21 mouse cellular contexts compared by ENCODE assay signal in genomic region chr15:90125146-90125545, GRCm38 (mm10).
"Had no signal": no experiment of that assay in that cellular context is flagged by ENCODE, and none has a peak within 500 bp of the region (broad histone marks: within the 10 kb centered on the region; RNA-seq: fewer than 3 reads in every experiment).

No protein-coding gene starts in this region.

- H3K27me3 ChIP-seq: kidney, embryonic 15.5 days; liver, embryonic 13.5 days; midbrain, embryonic 15.5 days; neural tube, embryonic 12.5 days; neural tube, embryonic 15.5 days had no signal

- H3K4me3 ChIP-seq: kidney, embryonic 15.5 days; left cerebral cortex, adult 2 months; liver, embryonic 13.5 days; midbrain, embryonic 15.5 days; neural tube, embryonic 12.5 days; neural tube, embryonic 15.5 days had no signal

- DNase-seq: kidney, adult 11 months; kidney, adult 8-10 months; kidney, postnatal 10 days; kidney, postnatal 36 days; layer of hippocampus, postnatal 36 days; liver, embryonic 13.5 days; lung, adult 2 months; lung, postnatal 14 days; lung, postnatal 4 days; right cerebral cortex, adult 18-20 months; right cerebral cortex, postnatal 14 days; right cerebral cortex, postnatal 4 days; thymus, adult 2 months; thymus, postnatal 14 days; thymus, postnatal 4 days had no signal

- H3K4me1 ChIP-seq: kidney, embryonic 15.5 days; liver, embryonic 13.5 days; midbrain, embryonic 15.5 days; neural tube, embryonic 12.5 days; neural tube, embryonic 15.5 days had no signal

- H3K27ac ChIP-seq: kidney, embryonic 15.5 days; left cerebral cortex, adult 2 months; liver, embryonic 13.5 days; midbrain, embryonic 15.5 days; neural tube, embryonic 12.5 days; neural tube, embryonic 15.5 days; stomach, postnatal 0 days had no signal

- H3K4me2 ChIP-seq: kidney, embryonic 15.5 days; liver, embryonic 13.5 days; midbrain, embryonic 15.5 days; neural tube, embryonic 12.5 days; neural tube, embryonic 15.5 days had no signal

- ATAC-seq: midbrain, embryonic 15.5 days had no signal

- H3K9ac ChIP-seq: kidney, embryonic 15.5 days; liver, embryonic 13.5 days; midbrain, embryonic 15.5 days; neural tube, embryonic 12.5 days; neural tube, embryonic 15.5 days had no signal

- H3K9me3 ChIP-seq: kidney, embryonic 15.5 days; liver, embryonic 13.5 days; midbrain, embryonic 15.5 days; neural tube, embryonic 12.5 days; neural tube, embryonic 15.5 days had no signal

- H3K36me3 ChIP-seq: kidney, embryonic 15.5 days; liver, embryonic 13.5 days; midbrain, embryonic 15.5 days; neural tube, embryonic 12.5 days; neural tube, embryonic 15.5 days had no signal
